Mouse (Mus musculus) C2C12 (cell line): ENCODE measurements around the gene Slc7a11.

Experiments used
- CEBPB ChIP-seq: IDR thresholded peaks from one replicate; pipeline ENCODE4 v1.6.1; 2011; ENCODE audit warnings: low read depth, mild to moderate bottlenecking, control low read depth, moderate library complexity
- CTCF ChIP-seq: IDR thresholded peaks from one replicate; pipeline ENCODE4 v1.5.1; 2011; ENCODE audit not compliant: control insufficient read depth, insufficient read depth, insufficient read length
- FOSL1 ChIP-seq: IDR thresholded peaks from one replicate; pipeline ENCODE4 v1.8.0; 2011; ENCODE audit warnings: mild to moderate bottlenecking, low read length; ENCODE audit not compliant: poor library complexity, insufficient read depth, severe bottlenecking
- MAX ChIP-seq: IDR thresholded peaks from one replicate; pipeline ENCODE4 v1.6.1; 2011; ENCODE audit warnings: mild to moderate bottlenecking, control low read depth
- MYOD1 ChIP-seq: IDR thresholded peaks from one replicate; pipeline ENCODE4 v1.6.1; 2011; ENCODE audit warnings: low read depth; ENCODE audit not compliant: control insufficient read depth, insufficient read length
- USF1 ChIP-seq: IDR thresholded peaks from one replicate; pipeline ENCODE4 v1.6.1; 2011; ENCODE audit warnings: low read depth, mild to moderate bottlenecking, control low read depth, moderate library complexity

GRCm38 (mm10) chr3:50185879-50186278, 257.5 kb downstream of the Slc7a11 start:
- no peak for TF ChIP-seq MAX
- TF ChIP-seq CTCF, result no peak
- no peak for TF ChIP-seq USF1
- TF ChIP-seq MYOD1, result no peak
- TF ChIP-seq CEBPB, result no peak
- TF ChIP-seq FOSL1, result no peak
